Mouse (Mus musculus): ENCODE results near the gene Afm.

DNA sequence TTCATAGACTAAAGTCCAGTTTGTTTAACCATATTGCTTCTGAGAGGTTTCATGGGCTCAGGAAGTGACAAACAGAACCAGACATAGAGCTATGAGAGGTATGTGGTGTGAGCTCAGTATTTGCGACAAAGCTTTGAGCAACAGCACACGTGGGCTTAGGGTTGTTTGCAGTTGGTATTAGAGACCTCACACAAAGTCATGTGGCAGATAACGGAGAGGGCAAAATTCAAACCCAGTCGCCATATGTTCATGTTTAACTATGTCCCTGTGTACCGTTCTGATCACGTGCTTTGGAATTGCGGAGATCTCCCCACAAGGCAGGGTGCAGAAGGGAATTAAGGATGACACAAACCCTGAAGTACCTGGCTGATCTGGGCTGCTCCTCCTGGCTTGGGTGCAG, 30.4 kb upstream of the Afm start:
- TF ChIP-seq CTCF (IDR thresholded peaks at IDR 0.05; ENCODE audit: borderline replicate concordance, insufficient read depth, low read depth, low read length) (no peak), POLR2A (IDR thresholded peaks at IDR 0.05; ENCODE audit: borderline replicate concordance, insufficient read depth, low read length) (no peak)
